Mouse (Mus musculus) CH12.LX (cell line): ENCODE data around the gene Uchl3. TPM values are rescaled to one million over a fixed set of nuclear protein-coding genes. Genes with fewer than 3 reads are reported as not detected.

Experiments
- DNase-seq: peaks from one replicate; pipeline ENCODE4 v3.0.0-alpha.2; 2013; ENCODE audit errors: extremely low read depth
- H3K27ac ChIP-seq: 2 replicates; pipeline ENCODE4 v1.5.1; 2012; ENCODE audit warnings: low read depth, mild to moderate bottlenecking, control low read depth, moderate library complexity; ENCODE audit not compliant: insufficient read depth
- H3K27me3 ChIP-seq: replicated peaks from 2 replicates; pipeline ENCODE3; 2012; ENCODE audit warnings: inconsistent platforms
- H3K36me3 ChIP-seq, 2 experiments: replicated peaks in 1 of 2; 2 replicates each; pipeline versions ENCODE3 to v1.6.1; 2012; ENCODE audit warnings: inconsistent platforms in 1 of 2, low read length in 1 of 2, mild to moderate bottlenecking in 1 of 2, mixed read lengths in 1 of 2, moderate library complexity in 1 of 2; ENCODE audit not compliant: control insufficient read depth in 1 of 2, insufficient read depth in 1 of 2
- H3K4me1 ChIP-seq, 2 experiments: 2 replicates each; pipeline ENCODE4 v1.6.1; 2012; ENCODE audit warnings: inconsistent platforms in 1 of 2, moderate library complexity in 1 of 2; ENCODE audit not compliant: insufficient read depth in 2 of 2, control insufficient read depth in 1 of 2
- H3K4me2 ChIP-seq: 2 replicates; pipeline ENCODE4 v1.6.1; 2012; ENCODE audit warnings: low read depth, mild to moderate bottlenecking, control low read depth; ENCODE audit not compliant: poor library complexity, insufficient read depth, severe bottlenecking
- H3K4me3 ChIP-seq, 3 experiments: fragments of 150-350 bp in 1 of 3; sonication (generic) in 1 of 3; replicated peaks in 1 of 3; 2 replicates each; pipeline versions ENCODE3 to v1.5.1; 2011 to 2012; ENCODE audit warnings: low read depth in 2 of 3, low read length in 2 of 3, mild to moderate bottlenecking in 2 of 3, moderate library complexity in 2 of 3, control low read depth in 1 of 3, improper control_type of control experiment in 1 of 3, inconsistent platforms in 1 of 3, mixed read lengths in 1 of 3; ENCODE audit not compliant: poor library complexity in 1 of 3
- H3K79me2 ChIP-seq: replicated peaks from 2 replicates; pipeline ENCODE4 v1.6.1; 2012; ENCODE audit warnings: mild to moderate bottlenecking, moderate library complexity; ENCODE audit not compliant: control insufficient read depth, poor library complexity, insufficient read depth, severe bottlenecking; ENCODE audit errors: extremely low read depth
- H3K9ac ChIP-seq: 2 replicates; pipeline ENCODE4 v1.6.1; 2012; ENCODE audit warnings: low read depth, mild to moderate bottlenecking, control low read depth, moderate library complexity; ENCODE audit not compliant: insufficient read depth
- H3K9me3 ChIP-seq: replicated peaks from 2 replicates; pipeline ENCODE3; 2012; ENCODE audit warnings: low read length, inconsistent platforms, mixed read lengths
- BHLHE40 ChIP-seq: IDR thresholded peaks from 2 replicates; pipeline ENCODE4 v1.6.1; 2011; ENCODE audit warnings: mild to moderate bottlenecking, low read depth, low read length, improper control_type of control experiment
- CHD2 ChIP-seq: IDR thresholded peaks from 2 replicates; pipeline ENCODE4 v1.6.1; 2011; ENCODE audit warnings: low read length, improper control_type of control experiment
- CTCF ChIP-seq, 2 experiments: IDR thresholded peaks in 1 of 2; conservative IDR thresholded peaks in 1 of 2; 2 replicates each; pipeline ENCODE4 v1.5.1; 2011 to 2012; ENCODE audit warnings: low read depth in 2 of 2, low read length in 2 of 2, improper control_type of control experiment in 1 of 2, inconsistent platforms in 1 of 2, mild to moderate bottlenecking in 1 of 2, moderate library complexity in 1 of 2
- ELF1 ChIP-seq: IDR thresholded peaks from 2 replicates; pipeline ENCODE4 v1.6.1; 2014; ENCODE audit warnings: low read depth, mild to moderate bottlenecking, inconsistent platforms, low read length, improper control_type of control experiment
- ETS1 ChIP-seq: conservative IDR thresholded peaks from 2 replicates; pipeline ENCODE4 v1.6.1; 2012; ENCODE audit warnings: low read depth, mild to moderate bottlenecking, inconsistent platforms, low read length, improper control_type of control experiment, moderate library complexity
- IRF4 ChIP-seq: IDR thresholded peaks from 2 replicates; pipeline ENCODE4 v1.6.1; 2014; ENCODE audit warnings: low read depth, mild to moderate bottlenecking, inconsistent platforms, low read length, improper control_type of control experiment
- JUN ChIP-seq: IDR thresholded peaks from 2 replicates; pipeline ENCODE4 v1.6.1; 2011; ENCODE audit warnings: low read depth, mild to moderate bottlenecking, low read length, improper control_type of control experiment, moderate library complexity; ENCODE audit not compliant: insufficient read depth
- JUND ChIP-seq: conservative IDR thresholded peaks from 2 replicates; pipeline ENCODE4 v1.6.1; 2011; ENCODE audit warnings: low read depth, low read length, improper control_type of control experiment
- MAFK ChIP-seq: IDR thresholded peaks from 2 replicates; pipeline ENCODE4 v1.6.1; 2011; ENCODE audit warnings: low read length, improper control_type of control experiment; ENCODE audit not compliant: insufficient replicate concordance
- MAX ChIP-seq: IDR thresholded peaks from 2 replicates; pipeline ENCODE4 v1.6.1; 2011; ENCODE audit warnings: low read length, improper control_type of control experiment
- MAZ ChIP-seq: IDR thresholded peaks from 2 replicates; pipeline ENCODE4 v1.6.1; 2012; ENCODE audit warnings: low read depth, mild to moderate bottlenecking, inconsistent platforms, low read length, improper control_type of control experiment, moderate library complexity
- MEF2A ChIP-seq: IDR thresholded peaks from 2 replicates; pipeline ENCODE4 v1.6.1; 2014; ENCODE audit warnings: low read depth, mild to moderate bottlenecking, inconsistent platforms, low read length, improper control_type of control experiment, borderline replicate concordance
- NELFE ChIP-seq: IDR thresholded peaks from 2 replicates; pipeline ENCODE4 v1.6.1; 2011; ENCODE audit warnings: low read depth, low read length, improper control_type of control experiment
- PAX5 ChIP-seq: IDR thresholded peaks from 2 replicates; pipeline ENCODE4 v1.6.1; 2012; ENCODE audit warnings: low read length, inconsistent platforms, mixed read lengths
- POLR2AphosphoS2 ChIP-seq: IDR thresholded peaks from 2 replicates; pipeline ENCODE4 v1.6.1; 2011; ENCODE audit warnings: low read depth, low read length, improper control_type of control experiment
- RAD21 ChIP-seq: IDR thresholded peaks from 2 replicates; pipeline ENCODE4 v1.6.1; 2011; ENCODE audit warnings: low read depth, mild to moderate bottlenecking, low read length, improper control_type of control experiment, moderate library complexity
- RCOR1 ChIP-seq: conservative IDR thresholded peaks from 2 replicates; pipeline ENCODE4 v1.6.1; 2012; ENCODE audit warnings: low read depth, mild to moderate bottlenecking, inconsistent platforms, low read length, improper control_type of control experiment
- SIN3A ChIP-seq: IDR thresholded peaks from 2 replicates; pipeline ENCODE4 v1.6.1; 2012; ENCODE audit warnings: low read length, improper control_type of control experiment, inconsistent platforms
- TBP ChIP-seq: conservative IDR thresholded peaks from 2 replicates; pipeline ENCODE4 v1.6.1; 2011; ENCODE audit warnings: low read depth, low read length, improper control_type of control experiment
- TCF12 ChIP-seq: IDR thresholded peaks from 2 replicates; pipeline ENCODE4 v1.6.1; 2014; ENCODE audit warnings: low read depth, mild to moderate bottlenecking, inconsistent platforms, low read length, improper control_type of control experiment
- UBTF ChIP-seq: IDR thresholded peaks from 2 replicates; pipeline ENCODE4 v1.6.1; 2012; ENCODE audit warnings: low read depth, mild to moderate bottlenecking, inconsistent platforms, low read length, improper control_type of control experiment, moderate library complexity
- USF2 ChIP-seq: conservative IDR thresholded peaks from 2 replicates; pipeline ENCODE4 v1.6.1; 2011; ENCODE audit warnings: low read depth, low read length, improper control_type of control experiment
- ZC3H11A ChIP-seq: IDR thresholded peaks from 2 replicates; pipeline ENCODE4 v1.6.1; 2012; ENCODE audit warnings: low read depth, mild to moderate bottlenecking, inconsistent platforms, low read length, improper control_type of control experiment
- ZKSCAN1 ChIP-seq: IDR thresholded peaks from 2 replicates; pipeline ENCODE4 v1.6.1; 2012; ENCODE audit warnings: low read depth, inconsistent platforms, low read length, improper control_type of control experiment, borderline replicate concordance
- ZMIZ1 ChIP-seq: IDR thresholded peaks from 2 replicates; pipeline ENCODE4 v1.6.1; 2012; ENCODE audit warnings: low read depth, mild to moderate bottlenecking, inconsistent platforms, low read length, improper control_type of control experiment
- ZNF384 ChIP-seq: IDR thresholded peaks from 2 replicates; pipeline ENCODE4 v1.6.1; 2012; ENCODE audit warnings: low read depth, low read length, improper control_type of control experiment, inconsistent platforms
- dilution Hi-C: fragments of 300-500 bp; cut with MboI; formaldehyde crosslinking; loops from 2 replicates; pipeline ENCODE4 v1.14.3; 2020; ENCODE audit warnings: low sequenced_read_pairs; ENCODE audit not compliant: extremely low pct_unique_long_range_greater_than_20kb, extremely low pct_ligation_motif_present
- in situ Hi-C: fragments of 300-500 bp; cut with MboI; formaldehyde crosslinking; loops from 3 replicates; pipeline ENCODE4 v1.14.3; 2019; ENCODE audit warnings: low sequenced_read_pairs, low pct_ligation_motif_present, low pct_unique_long_range_greater_than_20kb, mixed read lengths
- polyA plus RNA-seq: library from polyadenylated mRNA; unstranded; fragments of >175 nt; gene quantifications from 2 replicates; pipeline ENCODE4 v1.2.1, GENCODE M21; 2012; ENCODE audit warnings: low read depth; ENCODE audit not compliant: insufficient read length
- total RNA-seq, 2 experiments: library from RNA; depleted of rRNA; stranded (reverse); fragments of 300-350 nt in 1 of 2; fragments of >200 nt in 1 of 2; gene quantifications; 2 replicates each; pipeline ENCODE4 v1.2.3; 2012 to 2014

The Uchl3 gene
- total and polyA plus RNA-seq, 3 experiments, result 101 to 326 (median 169) TPM

DNA sequence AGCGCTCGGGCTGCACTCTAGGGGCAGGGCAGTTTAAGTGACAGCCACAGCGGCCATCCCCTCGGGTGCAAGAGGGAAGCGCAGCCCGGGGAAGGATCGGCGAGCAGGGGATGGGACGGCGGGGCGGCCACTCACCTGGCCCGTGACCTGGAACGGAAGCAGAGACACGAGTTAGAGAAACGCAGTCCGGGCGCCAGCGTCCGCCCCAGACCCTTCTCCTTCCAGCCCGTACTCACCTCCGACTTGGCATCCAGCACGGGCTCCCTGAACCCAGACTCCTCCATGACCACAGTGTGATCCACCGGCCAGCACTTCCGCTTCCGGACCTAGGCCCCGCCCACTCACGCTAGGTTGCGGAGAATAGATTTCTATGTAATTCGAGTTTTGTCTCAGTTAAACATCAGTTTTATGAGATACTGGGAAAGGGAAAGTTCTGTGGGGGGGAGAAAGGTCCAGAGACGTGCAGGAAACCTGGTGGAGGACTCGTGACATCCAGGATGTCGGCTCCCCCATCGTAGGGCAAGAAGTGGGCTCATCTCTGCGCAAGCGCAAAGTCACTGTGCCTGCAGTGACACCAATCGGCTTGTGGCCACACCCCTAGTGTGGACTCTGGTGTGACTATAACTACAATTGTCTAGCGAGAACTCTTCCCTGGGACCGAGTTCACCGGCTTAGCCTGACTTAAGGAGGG, 13.5 kb upstream of the Uchl3 start, which contains the start of gene Commd6 (continued):
- TF ChIP-seq UBTF (peak; percentile 42; the same call in 1 of the 2 replicates), ZNF384 (no peak), JUND (no peak), TCF12 (peak; percentile 54; the same call in 1 of the 2 replicates), RAD21 (no peak), ZMIZ1 (peak; percentile 56; the same call in 1 of the 2 replicates), PAX5 (no peak), ZKSCAN1 (no peak), MAFK (no peak), MAX (peak; percentile 49), USF2 (no peak)

DNA sequence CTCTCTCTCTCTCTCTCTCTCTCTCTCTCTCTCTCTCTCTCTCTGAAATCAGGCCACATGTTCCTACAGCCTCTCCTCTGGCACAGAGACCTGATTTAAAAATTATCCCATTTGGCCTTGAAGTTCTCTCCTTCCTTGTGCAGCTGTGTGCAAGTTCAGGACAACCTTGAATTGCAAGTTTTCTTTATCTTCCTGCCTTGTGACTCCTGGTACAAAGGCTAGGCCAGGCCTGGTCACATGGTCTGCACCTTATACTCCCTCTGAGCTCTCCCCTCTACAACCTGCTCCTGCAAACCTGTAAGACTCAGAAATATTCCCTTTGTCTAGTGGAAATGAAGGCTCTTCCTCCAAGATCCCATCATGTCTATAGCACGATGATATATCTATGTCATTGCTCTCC, 8.8 kb upstream of the Uchl3 start:
- in situ Hi-C loops (no loop called here), dilution Hi-C loops (no loop called here)
- Histone ChIP-seq H3K4me2 (no peak overlapping the region), H3K4me1 (0 out of 4 replicates have a peak, but pooled peaks cover 0 to 3% of the 10 kb centered on the region in 2 experiments), H3K79me2 (no peaks in the 10 kb centered on the region), H3K36me3 (no peaks in the 10 kb centered on the region), H3K9me3 (no peaks in the 10 kb centered on the region), H3K27ac (no peak overlapping the region), H3K9ac (no peak overlapping the region), H3K4me3 (no peak overlapping the region), H3K27me3 (no peaks in the 10 kb centered on the region)
- DNase-seq, result no peak
- TF ChIP-seq CTCF (conservative IDR thresholded peaks at IDR 0.05 in 1 of 2, IDR thresholded peaks at IDR 0.05 in 1 of 2; ENCODE audit: low read depth in 2 of 2, low read length in 2 of 2) (no peak), USF2 (no peak), BHLHE40 (no peak), ETS1 (no peak), MAZ (no peak), SIN3A (no peak), ZMIZ1 (no peak)

DNA sequence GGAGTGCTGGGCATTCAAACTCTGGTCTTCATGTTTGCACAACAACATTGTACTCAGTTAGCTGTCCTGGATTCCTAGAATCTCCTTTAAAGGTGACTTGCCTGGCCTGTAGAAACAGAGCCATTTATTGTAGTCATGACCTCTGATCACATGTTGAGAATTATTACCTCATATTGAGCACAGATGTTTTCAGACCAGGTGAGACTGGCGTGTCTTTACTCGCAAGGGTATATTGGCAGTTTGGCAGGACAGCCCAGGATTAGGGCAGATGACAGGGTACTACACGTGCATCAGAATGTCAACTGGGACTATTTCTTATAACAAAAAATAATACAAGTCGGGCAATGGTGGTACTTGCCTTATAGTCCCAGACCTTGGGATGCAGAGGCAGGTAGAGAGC, 3.2 kb upstream of the Uchl3 start:
- H3K79me2 ChIP-seq, result peaks cover 14% of the 10 kb centered on the region
- TF ChIP-seq ELF1 (no peak), TCF12 (no peak), RCOR1 (no peak), ZC3H11A (no peak), CHD2 (no peak), ZNF384 (no peak), CTCF (conservative IDR thresholded peaks at IDR 0.05 in 1 of 2, IDR thresholded peaks at IDR 0.05 in 1 of 2; ENCODE audit: low read depth in 2 of 2, low read length in 2 of 2) (no peak), MAFK (no peak), MAZ (no peak), TBP (no peak), MEF2A (no peak), IRF4 (no peak), PAX5 (no peak), POLR2AphosphoS2 (no peak), JUN (no peak), BHLHE40 (no peak), NELFE (no peak), JUND (no peak)
- H3K4me3 ChIP-seq, result no peak overlapping the region
- no peak for DNase-seq
- dilution Hi-C loops (no loop called here), in situ Hi-C loops (no loop called here)
- peaks cover 0 to 11% of the 10 kb centered on the region in 2 experiments; a peak in 1 of 4 replicates for H3K4me1 ChIP-seq
- H3K27ac ChIP-seq, result no peak overlapping the region
- H3K9ac ChIP-seq, result no peak overlapping the region
- H3K9me3 ChIP-seq, result no peaks in the 10 kb centered on the region
- no peaks in the 10 kb centered on the region for H3K36me3 ChIP-seq
- H3K4me2 ChIP-seq, result no peak overlapping the region
- no peaks in the 10 kb centered on the region for H3K27me3 ChIP-seq
